Mouse (Mus musculus) lung, adult 2 months (tissue): ENCODE measurements around the gene Foxj3.

Experiments
- CTCF ChIP-seq: fragments of 200-500 bp; IDR thresholded peaks from 2 replicates; pipeline ENCODE4 v1.5.1; 2011; ENCODE audit warnings: mild to moderate bottlenecking, low read length, control low read depth; ENCODE audit not compliant: insufficient read depth
- POLR2A ChIP-seq: fragments of 200-500 bp; IDR thresholded peaks from 2 replicates; pipeline ENCODE4 v1.6.1; 2011; ENCODE audit warnings: low read depth, mild to moderate bottlenecking, control low read depth, low read length, borderline replicate concordance; ENCODE audit errors: extremely low read depth

DNA sequence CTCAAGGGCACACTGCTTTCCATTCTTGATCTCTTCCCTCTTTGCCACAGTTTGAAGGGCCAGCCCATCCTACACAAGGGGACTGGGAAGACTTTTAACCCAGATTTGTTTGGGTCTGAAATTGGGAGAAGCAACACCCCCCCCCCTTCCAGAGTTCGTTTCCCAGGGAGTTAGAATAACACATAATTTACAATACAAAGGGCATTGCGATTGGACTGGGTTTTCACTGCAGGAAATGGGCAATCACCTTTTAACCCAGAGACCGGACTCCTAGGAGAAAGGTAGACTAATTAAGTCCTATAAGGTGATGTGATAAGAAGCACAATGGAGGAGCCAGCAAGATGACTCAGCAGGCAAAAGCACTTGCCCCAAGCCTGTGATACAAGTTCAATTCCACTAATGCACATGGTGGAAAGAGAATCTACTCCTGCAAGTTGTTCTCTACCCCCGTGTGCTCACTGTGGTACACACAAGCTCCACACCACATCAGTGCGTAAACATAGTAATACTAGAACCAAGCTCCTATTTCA, 38.4 kb upstream of the Foxj3 start:
- no peak for TF ChIP-seq POLR2A
- no peak for TF ChIP-seq CTCF
